Mouse (Mus musculus): Measurements from ENCODE around the gene Adamts18. TPM values are rescaled to one million over a fixed set of nuclear protein-coding genes. Genes with fewer than 3 reads are reported as not detected.

Gene Adamts18
- polyA plus RNA-seq, 1 experiment from 2014 or later, result 0.02 TPM

DNA sequence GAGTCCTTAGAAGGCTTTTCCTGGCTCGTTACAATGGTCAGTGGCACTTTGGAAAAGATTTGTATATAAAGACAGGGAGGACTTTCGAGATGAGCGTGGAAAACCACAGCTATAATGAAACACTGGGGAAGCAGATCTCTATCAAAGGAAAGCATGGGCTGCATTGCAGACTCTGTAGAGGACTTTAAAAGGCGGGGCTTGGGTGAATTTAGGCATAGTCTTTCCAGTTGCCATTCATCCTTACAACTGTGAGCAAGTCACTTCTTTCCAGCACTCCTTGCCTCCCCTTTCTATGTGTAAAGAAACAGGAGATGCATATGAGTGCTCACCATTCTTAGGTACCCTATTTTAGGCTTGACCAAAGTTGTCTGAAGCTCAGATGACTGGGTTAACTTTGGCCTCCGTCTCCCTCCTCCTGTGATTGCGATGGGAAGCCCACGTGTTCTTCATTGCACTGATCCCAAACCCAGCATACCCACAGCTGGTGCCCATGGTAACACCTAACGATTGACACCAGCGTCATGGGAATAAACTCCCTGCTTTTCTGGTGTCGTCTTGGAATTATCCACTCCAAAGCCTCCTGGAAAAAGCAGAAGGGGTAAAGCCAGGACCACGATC is 191.7 kb downstream of the Adamts18 start:
- H3K4me1 ChIP-seq (replicated peaks), result no peaks in the 10 kb centered on the region
- WGBS (ENCODE audit: insufficient replicate concordance), result 59% methylated on average over 11 of the region's 11 CpGs

DNA sequence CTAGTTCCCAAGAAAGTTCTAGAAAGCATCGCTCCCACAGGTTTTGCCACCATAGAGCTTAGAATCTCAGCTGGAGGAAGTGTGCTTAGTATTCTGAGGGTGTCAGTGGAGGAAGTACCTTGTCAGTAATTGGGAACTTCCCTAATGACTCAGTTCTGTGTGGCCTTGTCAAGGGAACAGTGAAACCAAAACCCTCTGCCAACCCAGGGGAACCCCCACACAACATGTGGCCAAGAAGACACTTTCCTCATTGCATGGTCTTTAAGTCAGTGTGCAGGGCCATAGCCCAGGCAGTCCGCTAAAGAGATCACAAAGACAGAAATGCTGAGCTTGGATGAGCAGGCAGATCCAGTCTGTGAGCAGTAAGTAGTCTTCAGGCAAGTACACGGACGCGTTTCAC is 192.4 kb downstream of the Adamts18 start:
- WGBS (ENCODE audit: insufficient replicate concordance), result 59% methylated on average over 5 of the region's 5 CpGs
- ATAC-seq (ENCODE audit: insufficient read depth), result peak; percentile 47; the same call in 1 of the 2 replicates
- H3K4me3 ChIP-seq (replicated peaks), result no peak overlapping the region

More for the DNA sequence above, 191.7 kb downstream of the Adamts18 start:
- H3K4me2 ChIP-seq, result no peak overlapping the region
- no peak for ATAC-seq (ENCODE audit: insufficient read depth)
- no peak overlapping the region for H3K4me3 ChIP-seq (replicated peaks)
- no peaks in the 10 kb centered on the region for H3K27me3 ChIP-seq
- H3K9ac ChIP-seq, result no peak overlapping the region
- no peak overlapping the region for H3K27ac ChIP-seq (replicated peaks)
- no peaks in the 10 kb centered on the region for H3K9me3 ChIP-seq (replicated peaks)
- no peaks in the 10 kb centered on the region for H3K36me3 ChIP-seq (replicated peaks)

DNA sequence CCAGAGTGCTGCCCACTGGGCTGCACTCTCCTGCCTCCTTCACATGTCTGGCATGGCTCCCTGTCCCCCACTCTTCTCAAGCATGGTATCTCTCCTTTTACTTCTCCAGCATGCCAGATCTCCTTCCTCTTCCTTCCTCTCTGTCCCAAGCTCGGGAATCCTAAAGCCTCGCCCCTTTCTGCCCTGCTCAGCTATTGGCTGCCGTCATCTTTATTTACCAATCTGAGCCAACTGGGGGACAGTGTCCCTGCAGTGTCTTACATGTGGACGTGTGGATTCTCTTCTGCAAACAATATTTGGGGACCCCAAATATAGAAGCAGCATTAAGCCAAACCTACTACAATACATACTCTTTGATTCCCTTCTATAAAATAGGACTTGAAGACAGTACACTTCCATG is 195.4 kb downstream of the Adamts18 start:
- Histone ChIP-seq H3K27me3 (no peaks in the 10 kb centered on the region), H3K4me1 (replicated peaks) (no peaks in the 10 kb centered on the region), H3K4me2 (no peak overlapping the region), H3K9me3 (replicated peaks) (no peaks in the 10 kb centered on the region), H3K36me3 (replicated peaks) (no peaks in the 10 kb centered on the region), H3K4me3 (replicated peaks) (no peak overlapping the region), H3K27ac (replicated peaks) (no peak overlapping the region), H3K9ac (no peak overlapping the region)
- no peak for ATAC-seq (ENCODE audit: insufficient read depth)
- 40% methylated on average over 4 of the region's 4 CpGs for WGBS (ENCODE audit: insufficient replicate concordance)

More for the DNA sequence above, 192.4 kb downstream of the Adamts18 start:
- Histone ChIP-seq H3K27ac (replicated peaks) (no peak overlapping the region), H3K27me3 (no peaks in the 10 kb centered on the region), H3K36me3 (replicated peaks) (no peaks in the 10 kb centered on the region), H3K4me1 (replicated peaks) (no peaks in the 10 kb centered on the region), H3K9me3 (replicated peaks) (no peaks in the 10 kb centered on the region), H3K9ac (no peak overlapping the region), H3K4me2 (no peak overlapping the region)

DNA sequence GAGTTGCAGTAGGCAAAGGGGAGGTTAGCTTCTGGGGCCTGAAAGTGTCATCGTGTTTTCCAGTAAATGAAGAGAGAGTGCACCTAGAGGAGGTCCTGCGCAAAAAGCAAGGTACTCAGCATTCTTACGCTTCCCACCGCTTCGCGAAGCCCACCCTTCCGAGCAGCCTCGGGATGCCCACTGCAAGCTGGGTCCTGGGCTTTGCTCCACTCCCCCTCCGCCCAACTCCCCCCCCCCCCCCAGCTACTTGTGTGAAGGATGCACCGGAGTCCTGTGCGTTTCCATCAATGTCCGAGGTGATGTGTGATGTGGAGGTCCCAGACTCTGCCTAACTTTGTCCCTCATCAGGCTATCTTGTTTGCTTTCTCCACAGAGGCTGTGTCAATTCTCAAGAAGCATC is 196.1 kb downstream of the Adamts18 start:
- ATAC-seq (ENCODE audit: insufficient read depth), result no peak
- no peak overlapping the region for H3K4me3 ChIP-seq (replicated peaks)
- H3K27me3 ChIP-seq, result no peaks in the 10 kb centered on the region
- H3K9ac ChIP-seq, result no peak overlapping the region
- no peak overlapping the region for H3K4me2 ChIP-seq
- 71% methylated on average over 11 of the region's 12 CpGs for WGBS (ENCODE audit: insufficient replicate concordance)
- no peaks in the 10 kb centered on the region for H3K4me1 ChIP-seq (replicated peaks)
- no peaks in the 10 kb centered on the region for H3K9me3 ChIP-seq (replicated peaks)
- H3K36me3 ChIP-seq (replicated peaks), result no peaks in the 10 kb centered on the region
- no peak overlapping the region for H3K27ac ChIP-seq (replicated peaks)

Other genes starting within 250 kb of the Adamts18 start
- 2.3 and 2.7 TPM in 2 replicates for gene Mon1b, start 213.2 kb downstream of the Adamts18 start, polyA plus RNA-seq (2015; fragmentation: Nextera tagmentation; extraction: Ambion mirVana)
- not detected in 2 replicates for gene Syce1l, start 205.5 kb downstream of the Adamts18 start, polyA plus RNA-seq (2015; fragmentation: Nextera tagmentation; extraction: Ambion mirVana)